Mouse (Mus musculus): ENCODE data around the gene Fbxo11. TPM values are rescaled to one million over a fixed set of nuclear protein-coding genes. Genes with fewer than 3 reads are reported as not detected.

Gene Fbxo11
- polyA plus RNA-seq, 1 experiment from 2014 or later = 33.6 TPM

DNA sequence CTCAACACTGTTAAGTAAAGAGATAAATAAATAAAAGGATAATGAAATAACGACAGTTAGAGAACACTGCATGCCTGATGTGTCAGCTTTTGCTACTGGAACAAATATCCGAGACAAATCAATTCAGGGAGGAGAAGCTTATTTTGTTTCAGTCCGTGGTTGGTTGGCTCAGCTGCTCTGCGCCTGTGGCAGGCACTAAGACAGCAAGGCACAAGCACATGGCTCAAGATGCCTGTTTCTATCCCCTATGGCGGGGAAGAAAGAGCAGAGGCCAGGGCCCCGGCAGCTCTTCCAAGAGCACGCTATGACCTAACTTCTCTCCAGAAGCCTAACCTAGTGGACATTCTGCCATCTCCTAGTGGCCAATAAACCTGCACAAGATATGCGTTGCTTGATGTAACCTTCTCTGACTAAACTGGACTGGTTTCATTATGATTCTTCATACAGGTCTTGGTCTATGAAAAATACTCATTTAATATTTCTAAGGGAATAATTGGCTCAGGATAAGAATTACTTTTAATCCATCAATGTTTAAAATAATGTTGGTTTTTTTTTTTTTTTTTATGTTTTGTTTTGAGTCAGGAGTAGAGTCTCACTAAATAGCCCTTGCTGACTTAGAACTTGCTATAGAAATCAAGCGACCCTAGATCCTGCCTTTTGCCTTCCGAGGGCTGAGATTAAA, 30.6 kb upstream of the Fbxo11 start:
- Histone ChIP-seq H3K27me3 (replicated peaks) (no peaks in the 10 kb centered on the region), H3K9me3 (no peaks in the 10 kb centered on the region), H3K27ac (no peak overlapping the region), H3K9ac (no peak overlapping the region), H3K4me1 (0 out of 2 replicates have a peak, but pooled peaks cover 2% of the 10 kb centered on the region), H3K36me3 (replicated peaks) (no peaks in the 10 kb centered on the region), H3K4me3 (no peak overlapping the region), H3K4me2 (no peak overlapping the region)
- 0 out of 2 replicates have a peak, but pooled peaks have one; percentile 42 for ATAC-seq (replicated peaks)
- 62% methylated on average over 10 of the region's 10 CpGs for WGBS

DNA sequence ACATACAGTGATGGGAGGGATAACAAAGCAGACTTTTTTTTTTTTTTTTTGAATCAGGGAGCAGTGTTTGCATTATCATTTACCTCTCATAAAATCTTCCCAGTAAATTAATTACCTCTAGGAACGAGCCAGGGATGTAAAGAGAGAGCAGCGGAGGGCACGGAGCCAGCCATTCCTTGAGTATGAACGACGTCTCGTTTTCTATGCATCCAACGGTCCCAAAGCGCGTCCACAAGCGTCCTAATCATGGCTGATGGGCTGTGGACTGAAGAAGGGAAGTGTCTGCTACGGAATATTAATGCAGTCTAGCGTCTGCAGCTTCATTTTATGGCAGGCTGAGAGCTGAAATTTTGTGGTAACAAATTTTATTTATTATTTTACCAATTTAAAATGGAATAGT, 29.2 kb upstream of the Fbxo11 start:
- no peaks in the 10 kb centered on the region for H3K27me3 ChIP-seq (replicated peaks)
- H3K9me3 ChIP-seq = no peaks in the 10 kb centered on the region
- H3K36me3 ChIP-seq (replicated peaks) = no peaks in the 10 kb centered on the region
- no peak for ATAC-seq (replicated peaks)
- H3K9ac ChIP-seq = no peak overlapping the region
- H3K4me1 ChIP-seq = 0 out of 2 replicates have a peak, but pooled peaks cover 2% of the 10 kb centered on the region
- H3K27ac ChIP-seq = no peak overlapping the region
- no peak overlapping the region for H3K4me3 ChIP-seq
- WGBS = 49% methylated on average over 12 of the region's 12 CpGs
- H3K4me2 ChIP-seq = no peak overlapping the region

DNA sequence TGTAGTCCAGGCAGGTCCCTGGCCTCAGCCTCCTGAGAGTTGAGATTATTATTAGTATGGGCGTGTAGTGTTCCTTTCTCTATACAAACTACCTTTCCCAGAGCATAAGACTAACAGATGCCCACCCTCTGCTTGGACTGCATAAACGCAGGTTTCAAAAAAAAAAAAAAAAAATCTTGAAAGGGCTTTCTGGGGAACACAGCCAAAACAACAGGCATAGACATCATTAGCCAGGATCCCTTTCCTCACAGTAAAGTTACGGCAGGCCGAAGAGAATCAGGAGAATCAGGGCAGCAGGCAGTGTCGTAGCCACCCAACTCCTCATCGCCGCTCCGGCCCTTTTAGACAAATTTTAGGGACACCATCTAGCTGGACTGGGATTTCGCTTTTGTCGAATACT, 28.7 kb upstream of the Fbxo11 start:
- H3K27me3 ChIP-seq (replicated peaks) = no peaks in the 10 kb centered on the region
- 68% methylated on average over 10 of the region's 10 CpGs for whole genome bisulfite sequencing
- H3K4me2 ChIP-seq = no peak overlapping the region
- H3K9ac ChIP-seq = no peak overlapping the region
- 0 out of 2 replicates have a peak, but pooled peaks cover 2% of the 10 kb centered on the region for H3K4me1 ChIP-seq
- ATAC-seq (replicated peaks) = no peak
- H3K27ac ChIP-seq = no peak overlapping the region
- H3K9me3 ChIP-seq = no peaks in the 10 kb centered on the region
- no peak overlapping the region for H3K4me3 ChIP-seq
- H3K36me3 ChIP-seq (replicated peaks) = no peaks in the 10 kb centered on the region

- no peak overlapping the region for H3K4me3 ChIP-seq
- ATAC-seq (replicated peaks) = no peak
- no peak overlapping the region for H3K4me2 ChIP-seq
- no peaks in the 10 kb centered on the region for H3K9me3 ChIP-seq
- WGBS = 94% methylated on average over 11 of the region's 11 CpGs
- no peak overlapping the region for H3K27ac ChIP-seq
- no peaks in the 10 kb centered on the region for H3K27me3 ChIP-seq (replicated peaks)
- no peak overlapping the region for H3K9ac ChIP-seq
- H3K36me3 ChIP-seq (replicated peaks) = no peaks in the 10 kb centered on the region
- no peaks in the 10 kb centered on the region for H3K4me1 ChIP-seq
These were observed 20.9 kb upstream of the Fbxo11 start for GRCm38 (mm10) chr17:88085976-88086375.

DNA sequence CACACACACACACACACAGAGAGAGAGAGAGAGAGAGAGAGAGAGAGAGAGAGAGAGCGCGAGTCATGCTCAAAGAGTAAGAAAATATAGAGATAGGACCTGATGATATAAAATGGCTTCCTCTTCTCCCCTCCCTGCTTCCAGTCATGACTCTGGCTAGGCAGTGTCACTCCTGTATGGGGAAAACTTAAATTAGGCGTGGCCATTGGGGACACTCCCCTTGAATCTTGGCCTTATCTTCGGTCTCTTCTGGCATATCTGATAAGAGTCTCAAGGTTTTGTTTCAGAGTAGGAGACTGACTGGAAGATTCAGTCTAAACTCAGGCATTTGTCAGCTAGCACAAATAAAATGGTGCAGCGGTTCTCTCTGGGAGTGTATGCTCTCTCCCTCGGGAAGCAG, 16.4 kb upstream of the Fbxo11 start:
- Histone ChIP-seq H3K4me2 (no peak overlapping the region), H3K9me3 (no peaks in the 10 kb centered on the region), H3K27me3 (replicated peaks) (no peaks in the 10 kb centered on the region), H3K4me1 (no peaks in the 10 kb centered on the region), H3K36me3 (replicated peaks) (no peaks in the 10 kb centered on the region), H3K9ac (no peak overlapping the region), H3K4me3 (no peak overlapping the region), H3K27ac (no peak overlapping the region)
- WGBS = 91% methylated on average over 6 of the region's 6 CpGs
- ATAC-seq (replicated peaks) = no peak

- H3K27ac ChIP-seq = no peak overlapping the region
- no peaks in the 10 kb centered on the region for H3K9me3 ChIP-seq
- H3K27me3 ChIP-seq (replicated peaks) = no peaks in the 10 kb centered on the region
- 90% methylated on average over 8 of the region's 8 CpGs for WGBS
- H3K9ac ChIP-seq = no peak overlapping the region
- no peaks in the 10 kb centered on the region for H3K36me3 ChIP-seq (replicated peaks)
- H3K4me1 ChIP-seq = no peaks in the 10 kb centered on the region
- H3K4me2 ChIP-seq = no peak overlapping the region
- no peak overlapping the region for H3K4me3 ChIP-seq
- ATAC-seq (replicated peaks) = no peak
These were observed 14.7 kb upstream of the Fbxo11 start for GRCm38 (mm10) chr17:88079771-88080170.

GRCm38 (mm10) chr17:88072047-88072446, 7.0 kb upstream of the Fbxo11 start:
- ATAC-seq (replicated peaks) = no peak
- Histone ChIP-seq H3K27me3 (replicated peaks) (no peaks in the 10 kb centered on the region), H3K4me3 (no peak overlapping the region), H3K9me3 (no peaks in the 10 kb centered on the region), H3K9ac (no peak overlapping the region), H3K27ac (no peak overlapping the region), H3K4me1 (no peaks in the 10 kb centered on the region), H3K4me2 (no peak overlapping the region), H3K36me3 (replicated peaks) (no peaks in the 10 kb centered on the region)
- 90% methylated on average over 7 of the region's 7 CpGs for WGBS

DNA sequence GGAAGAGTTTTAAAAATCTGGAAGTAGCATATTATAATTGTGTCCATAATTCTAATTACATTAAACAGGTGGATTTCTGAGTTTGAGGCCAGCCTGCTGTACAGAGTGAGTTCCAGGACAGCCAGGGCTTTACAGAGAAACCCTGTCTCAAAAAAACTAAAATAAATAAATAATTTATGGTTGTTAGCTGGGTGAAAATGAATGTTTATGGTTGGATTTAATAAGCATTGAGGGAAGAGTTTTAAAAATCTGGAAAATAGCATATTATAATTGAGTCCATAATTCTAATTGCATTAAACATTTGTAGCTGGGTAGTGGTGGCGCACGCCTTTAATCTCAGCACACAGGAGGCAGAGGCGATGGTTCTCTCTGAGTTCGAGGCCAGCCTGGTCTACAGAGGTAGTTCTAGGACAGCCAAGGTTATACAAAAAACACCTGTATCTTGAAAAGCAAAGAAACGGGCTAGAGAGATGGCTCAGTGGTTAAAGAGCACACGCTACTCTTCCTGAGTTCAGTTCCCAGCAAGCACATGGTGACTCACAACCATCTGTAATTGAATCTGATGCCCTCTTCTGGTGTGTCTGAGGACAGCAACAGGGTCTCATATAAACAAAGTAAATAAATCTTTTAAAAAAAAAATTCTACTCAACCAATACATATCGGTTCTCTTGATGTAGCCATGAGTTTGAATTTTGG, 3.1 kb upstream of the Fbxo11 start:
- ATAC-seq (replicated peaks) = no peak
- Histone ChIP-seq H3K27ac (no peak overlapping the region), H3K9ac (no peak overlapping the region), H3K4me3 (no peak overlapping the region), H3K4me1 (peaks cover 4% of the 10 kb centered on the region), H3K9me3 (no peaks in the 10 kb centered on the region), H3K36me3 (replicated peaks) (no peaks in the 10 kb centered on the region), H3K4me2 (no peak overlapping the region), H3K27me3 (replicated peaks) (no peaks in the 10 kb centered on the region)
- 96% methylated on average over 7 of the region's 7 CpGs for WGBS

GRCm38 (mm10) chr17:88067202-88067901, 2.3 kb upstream of the Fbxo11 start:
- Histone ChIP-seq H3K9ac (0 out of 2 replicates have a peak overlapping the region, but pooled peaks have one; percentile 47), H3K27ac (no peak overlapping the region), H3K4me3 (peak overlapping the region; percentile 99; the same call in 1 of the 2 replicates)

GRCm38 (mm10) chr17:88066799-88067198, 1.7 kb upstream of the Fbxo11 start:
- Histone ChIP-seq H3K4me3 (peak overlapping the region; percentile 99), H3K4me1 (peaks cover 12% of the 10 kb centered on the region), H3K36me3 (replicated peaks) (no peaks in the 10 kb centered on the region), H3K4me2 (peak overlapping the region; percentile 52), H3K27ac (peak overlapping the region; percentile 100), H3K27me3 (replicated peaks) (no peaks in the 10 kb centered on the region), H3K9ac (peak overlapping the region; percentile 47; the same call in 1 of the 2 replicates), H3K9me3 (no peaks in the 10 kb centered on the region)
- whole genome bisulfite sequencing = 12% methylated on average over 9 of the region's 9 CpGs
- no peak for ATAC-seq (replicated peaks)

More at GRCm38 (mm10) chr17:88067202-88067901, 2.3 kb upstream of the Fbxo11 start:
- no peak for ATAC-seq (replicated peaks)
- H3K9me3 ChIP-seq = no peaks in the 10 kb centered on the region
- peak overlapping the region; percentile 52 for H3K4me2 ChIP-seq
- no peaks in the 10 kb centered on the region for H3K27me3 ChIP-seq (replicated peaks)
- no peaks in the 10 kb centered on the region for H3K36me3 ChIP-seq (replicated peaks)
- H3K4me1 ChIP-seq = peaks cover 10% of the 10 kb centered on the region
- 79% methylated on average over 4 of the region's 4 CpGs for WGBS

DNA sequence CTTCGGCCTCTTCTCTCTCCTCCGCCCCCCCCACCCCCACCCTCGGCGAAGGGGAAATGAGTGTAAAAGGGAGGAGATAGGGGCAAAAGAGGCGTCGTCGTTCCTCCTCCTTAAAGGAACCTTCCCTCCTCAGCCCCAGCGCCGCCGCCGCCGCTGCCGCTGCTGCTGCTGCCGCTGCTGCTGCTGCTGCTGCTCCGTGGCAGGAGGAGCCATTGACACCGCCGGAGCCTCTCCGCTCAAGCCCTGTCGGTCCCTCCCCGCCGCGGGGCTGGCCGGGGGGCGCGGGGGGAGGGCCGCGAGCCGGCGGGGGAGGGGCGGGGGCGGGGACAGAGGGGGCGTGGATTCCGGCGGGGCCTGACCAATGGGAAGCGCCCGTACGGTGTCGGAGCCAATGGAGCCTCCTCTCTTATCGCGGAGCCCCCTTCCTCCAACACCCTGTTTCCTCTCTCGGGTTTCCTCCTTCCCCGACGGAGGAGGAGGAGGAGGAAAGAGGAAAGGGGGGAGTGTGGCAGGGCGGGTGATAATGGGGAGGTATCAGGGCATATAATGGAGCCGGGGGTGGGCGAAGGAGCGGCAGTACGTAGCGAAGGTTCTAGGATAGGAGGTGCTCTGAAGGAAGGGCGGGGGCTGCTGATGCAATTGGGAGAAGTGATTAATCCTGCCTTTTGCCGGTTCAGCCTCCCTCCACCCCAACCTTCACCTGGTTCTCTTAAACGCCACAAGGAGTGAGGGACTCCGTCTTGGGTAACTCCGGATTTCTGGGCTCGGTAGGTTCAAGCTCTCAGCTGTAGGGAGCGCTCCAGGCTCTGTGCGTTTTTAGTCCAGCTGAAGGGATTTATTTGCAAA, 933 bp upstream of the Fbxo11 start:
- no peaks in the 10 kb centered on the region for H3K27me3 ChIP-seq (replicated peaks)
- no peaks in the 10 kb centered on the region for H3K9me3 ChIP-seq
- no peaks in the 10 kb centered on the region for H3K36me3 ChIP-seq (replicated peaks)
- H3K4me2 ChIP-seq = peak overlapping the region; percentile 52
- under 1% methylated on average over 46 of the region's 57 CpGs for WGBS
- peak; percentile 97 for ATAC-seq (replicated peaks)
- peak overlapping the region; percentile 99 for H3K4me3 ChIP-seq
- H3K4me1 ChIP-seq = peaks cover 14% of the 10 kb centered on the region
- H3K9ac ChIP-seq = peak overlapping the region; percentile 100
- peak overlapping the region; percentile 100 for H3K27ac ChIP-seq

All from midbrain, embryonic 15.5 days (tissue).